ENCODE assay signal across 25 mouse cellular contexts in genomic region chr16:23606651-23607050, GRCm38 (mm10).
"Had no signal": no experiment of that assay in that cellular context is flagged by ENCODE, and none has a peak within 500 bp of the region (broad histone marks: within the 10 kb centered on the region; RNA-seq: fewer than 3 reads in every experiment).

No protein-coding gene starts in this region.

- DNase-seq: gastrocnemius, adult 2 months; gastrocnemius, postnatal 10 days; gastrocnemius, postnatal 25 days; heart, adult 11 months; heart, adult 2 months; heart, postnatal 14 days; heart, postnatal 36 days; kidney, adult 18-20 months; kidney, adult 8-10 months; kidney, postnatal 10 days; kidney, postnatal 36 days; layer of hippocampus, adult 9-11 months; layer of hippocampus, postnatal 36 days; left cerebral cortex, postnatal 4 days had no signal

- H3K27me3 ChIP-seq: heart, embryonic 13.5 days; heart, embryonic 15.5 days; hindbrain, embryonic 13.5 days; hindbrain, embryonic 15.5 days; limb, embryonic 13.5 days; limb, embryonic 15.5 days had no signal

- ATAC-seq: hindbrain, postnatal 0 days; intestine, embryonic 16.5 days had no signal

- H3K4me1 ChIP-seq: heart, embryonic 15.5 days; limb, embryonic 15.5 days had no signal

- H3K36me3 ChIP-seq: heart, embryonic 13.5 days; heart, embryonic 15.5 days; hindbrain, embryonic 13.5 days; hindbrain, embryonic 15.5 days; limb, embryonic 13.5 days; limb, embryonic 15.5 days had no signal

- H3K4me2 ChIP-seq: heart, embryonic 11.5 days; heart, embryonic 13.5 days; heart, embryonic 15.5 days; hindbrain, embryonic 13.5 days; hindbrain, embryonic 15.5 days; limb, embryonic 13.5 days; limb, embryonic 15.5 days; liver, embryonic 11.5 days had no signal

- H3K9me3 ChIP-seq: heart, embryonic 13.5 days; heart, embryonic 15.5 days; hindbrain, embryonic 13.5 days; hindbrain, embryonic 15.5 days; limb, embryonic 13.5 days; limb, embryonic 15.5 days had no signal

- H3K4me3 ChIP-seq: gastrocnemius, adult 2 months; heart, adult 2 months; heart, embryonic 13.5 days; heart, embryonic 15.5 days; hindbrain, embryonic 13.5 days; hindbrain, embryonic 15.5 days; limb, embryonic 13.5 days; limb, embryonic 15.5 days had no signal

- H3K27ac ChIP-seq: gastrocnemius, adult 2 months; heart, adult 2 months; heart, embryonic 13.5 days; heart, embryonic 15.5 days; hindbrain, embryonic 13.5 days; hindbrain, embryonic 15.5 days; hindbrain, postnatal 0 days; limb, embryonic 13.5 days; limb, embryonic 15.5 days; liver, embryonic 14.5 days had no signal

- H3K9ac ChIP-seq: heart, embryonic 13.5 days; heart, embryonic 15.5 days; hindbrain, embryonic 13.5 days; hindbrain, embryonic 15.5 days; limb, embryonic 13.5 days; limb, embryonic 15.5 days; liver, embryonic 14.5 days had no signal
